Mouse (Mus musculus) stomach, embryonic 14.5 days (tissue): ENCODE results near the gene Zswim3. TPM values are rescaled to one million over a fixed set of nuclear protein-coding genes. Genes with fewer than 3 reads are reported as not detected.
A peak's percentile ranks its signal among the peaks of the same experiment; 100 is the strongest.

Source experiments
- ATAC-seq: fragments of 200-750 bp; cut with Nextera tagmentation; 2 replicates; pipeline ENCODE4 v1.8.0; 2017; ENCODE audit warnings: low read depth, moderate TSS enrichment; ENCODE audit not compliant: insufficient number of reproducible peaks, insufficient read depth, low FRiP score
- H3K27ac ChIP-seq: fragments of 300-500 bp; sonication (generic); 2 replicates; pipeline ENCODE4 v1.5.1; 2014; ENCODE audit warnings: mild to moderate bottlenecking, low read length, moderate library complexity, mixed read lengths
- H3K27me3 ChIP-seq: fragments of 300-500 bp; sonication (generic); 2 replicates; pipeline ENCODE4 v1.6.1; 2014; ENCODE audit warnings: low read length, control low read depth, mixed read lengths; ENCODE audit not compliant: control insufficient read depth, insufficient read depth
- H3K36me3 ChIP-seq: fragments of 300-500 bp; sonication (generic); 2 replicates; pipeline ENCODE4 v1.6.1; 2014; ENCODE audit warnings: mild to moderate bottlenecking, control low read depth, low read length, moderate library complexity, mixed read lengths; ENCODE audit not compliant: control insufficient read depth, insufficient read depth
- H3K4me1 ChIP-seq: fragments of 300-500 bp; sonication (generic); 2 replicates; pipeline ENCODE4 v1.6.1; 2014; ENCODE audit warnings: low read length, control low read depth, mixed read lengths; ENCODE audit not compliant: control insufficient read depth, insufficient read depth
- H3K4me2 ChIP-seq: fragments of 300-500 bp; sonication (generic); replicated peaks from 2 replicates; pipeline ENCODE4 v1.6.1; 2014; ENCODE audit warnings: low read depth, low read length, control low read depth
- H3K4me3 ChIP-seq: fragments of 300-500 bp; sonication (generic); 2 replicates; pipeline ENCODE4 v1.5.1; 2014; ENCODE audit warnings: low read depth, low read length, control low read depth
- H3K9ac ChIP-seq: fragments of 300-500 bp; sonication (generic); replicated peaks from 2 replicates; pipeline ENCODE4 v1.6.1; 2014; ENCODE audit warnings: low read depth, mild to moderate bottlenecking, control low read depth, low read length, moderate library complexity, mixed read lengths
- H3K9me3 ChIP-seq: fragments of 300-500 bp; sonication (generic); 2 replicates; pipeline ENCODE4 v1.6.1; 2016; ENCODE audit warnings: low read depth, low read length, control low read depth; ENCODE audit not compliant: control insufficient read depth
- WGBS: fragments of 180-500 bp; shearing (Covaris S2); extraction: QIAGEN DNeasy Blood & Tissue Kit; methylation state at CpG from one replicate; pipeline ENCODE4 v1.1.7; 2014; 5-methylcytosine and 5-hydroxymethylcytosine counted together
- polyA plus RNA-seq: library from polyadenylated mRNA; unstranded; fragments of >200 nt; fragmentation: Nextera tagmentation; extraction: Ambion mirVana; gene quantifications from 2 replicates; pipeline ENCODE4 v1.2.1, GENCODE M21; 2014

Zswim3 gene
- polyA plus RNA-seq, 1 experiment from 2014 or later: 9.2 TPM

DNA sequence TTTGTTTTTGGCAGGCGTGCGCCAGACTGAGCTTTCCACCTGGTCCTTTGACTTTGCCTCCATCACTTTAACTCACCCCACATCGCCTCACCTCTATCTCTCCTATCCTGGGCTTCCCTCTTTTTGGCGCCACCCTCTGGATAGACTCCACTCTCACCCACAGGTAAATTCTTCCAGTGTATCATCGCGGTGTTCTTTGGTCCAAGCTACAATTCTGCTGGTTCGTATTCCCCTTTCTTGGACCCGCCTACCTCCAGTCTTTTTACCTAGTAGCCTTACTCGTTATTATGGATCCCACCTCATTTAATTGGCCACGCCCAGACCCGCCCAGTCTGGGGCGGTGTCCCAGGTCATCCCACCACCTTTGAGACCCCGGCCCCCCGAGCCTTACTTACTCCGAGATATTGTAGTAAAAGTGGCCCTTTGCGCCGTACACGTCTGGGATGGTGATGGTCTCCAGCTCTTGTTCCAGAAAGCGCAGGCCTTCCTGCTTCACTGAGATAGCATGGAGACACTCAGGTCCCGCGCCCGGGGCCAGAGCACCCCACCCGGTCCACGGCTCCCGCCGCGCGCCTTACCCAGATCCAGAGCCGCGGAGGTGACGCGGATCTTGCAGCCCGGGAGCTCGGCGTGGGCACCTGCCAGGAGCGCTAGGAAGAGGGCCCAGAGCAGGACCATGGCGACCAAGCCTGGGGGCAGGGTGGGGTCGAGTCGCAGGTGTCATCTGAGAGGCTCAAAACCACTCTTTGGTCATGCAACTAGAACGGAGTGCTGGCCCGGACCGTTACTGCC is 51.6 kb downstream of the Zswim3 start:
- ATAC-seq: peak; percentile 34; the same call in 1 of the 2 replicates
- Histone ChIP-seq H3K4me3 (peak overlapping the region; percentile 38), H3K4me2 (peak overlapping the region; percentile 98), H3K9ac (peak overlapping the region; percentile 28; the same call in 1 of the 2 replicates), H3K27me3 (peaks cover 2% of the 10 kb centered on the region; the same call in 1 of the 2 replicates), H3K27ac (no peak overlapping the region; the same call in 1 of the 2 replicates), H3K36me3 (no peaks in the 10 kb centered on the region), H3K4me1 (peaks cover 15% of the 10 kb centered on the region; the same call in 1 of the 2 replicates), H3K9me3 (no peaks in the 10 kb centered on the region)
- WGBS: 2% methylated on average over 42 of the region's 42 CpGs

DNA sequence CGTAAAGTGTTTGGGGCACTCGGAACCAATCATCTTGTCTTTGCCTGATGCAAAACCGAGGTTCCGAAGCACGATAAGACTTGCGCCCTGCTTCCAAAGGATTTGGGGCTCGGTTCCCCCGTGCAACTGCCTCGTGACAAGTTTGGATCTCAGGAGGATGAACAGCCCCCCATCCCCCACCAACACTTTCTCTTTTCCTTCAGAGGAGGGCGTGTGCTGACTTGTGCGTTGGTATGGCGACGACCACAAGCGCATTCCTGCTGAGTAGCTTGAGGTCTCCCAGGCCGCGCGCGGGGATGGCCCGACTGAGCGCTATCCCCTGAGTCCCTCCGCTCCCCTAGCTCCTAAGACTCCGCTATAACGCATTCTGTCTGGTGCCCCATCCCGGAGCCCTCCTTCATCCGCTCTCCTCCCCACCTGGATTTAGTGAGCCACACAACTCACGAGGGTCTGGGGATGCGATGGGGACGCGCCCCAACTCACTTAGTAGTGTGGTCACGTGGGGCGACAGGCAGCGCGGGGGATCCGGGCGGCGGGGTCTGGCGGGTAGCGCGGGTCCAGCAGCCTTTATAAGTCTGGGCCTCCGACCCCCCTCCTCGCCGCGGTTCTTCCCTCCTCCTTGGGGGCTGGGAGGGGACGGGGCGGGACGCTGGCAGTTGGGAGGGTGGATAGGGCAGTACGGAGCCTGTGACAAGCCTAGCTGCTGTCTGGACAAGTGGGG is 52.4 kb downstream of the Zswim3 start, which contains the start of gene Pltp:
TSS of gene Pltp (minus strand) at position 611 of the 721 bp plus-strand sequence.
- WGBS: under 1% methylated on average over 47 of the region's 47 CpGs
- H3K27ac ChIP-seq: no peak within 1 kb of the TSS; the same call in 1 of the 2 replicates

DNA sequence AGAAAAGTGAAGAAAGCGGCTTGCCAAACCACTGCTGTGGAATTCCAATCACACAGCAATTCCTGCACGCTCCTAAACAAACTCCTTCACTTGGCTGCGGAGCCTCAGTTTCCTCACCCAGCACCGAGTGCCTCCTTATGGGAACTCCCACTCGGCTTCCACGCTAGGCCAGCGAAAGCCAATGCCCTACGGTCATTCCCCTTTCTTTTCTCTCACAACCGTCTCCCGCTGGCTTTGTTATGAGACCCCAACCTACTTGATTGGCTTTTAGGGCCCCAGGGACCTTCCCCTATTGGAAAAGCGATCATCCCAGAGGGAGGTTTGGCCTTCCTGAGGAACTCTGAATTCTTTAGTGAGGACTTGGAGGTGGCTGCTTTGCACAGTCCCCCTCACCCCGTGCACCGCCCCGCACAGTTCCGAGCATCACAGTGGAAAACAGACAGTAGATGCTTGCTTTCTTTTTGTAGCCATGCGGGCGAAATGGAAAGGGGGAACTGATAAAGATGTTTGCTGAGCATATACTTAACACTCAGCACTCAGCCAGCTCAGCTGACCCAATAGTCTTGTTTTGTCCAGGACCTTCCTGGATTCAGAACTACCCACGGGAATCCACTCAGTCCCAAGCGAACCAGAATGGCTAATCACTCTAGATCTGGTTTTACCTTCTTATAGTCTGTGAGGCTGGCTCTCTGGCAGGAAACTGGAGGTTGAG is 53.1 kb downstream of the Zswim3 start:
- H3K27me3 ChIP-seq: peaks cover 2% of the 10 kb centered on the region; the same call in 1 of the 2 replicates
- 11% methylated on average over 19 of the region's 19 CpGs for WGBS
- ATAC-seq: no peak
- peaks cover 15% of the 10 kb centered on the region; the same call in 1 of the 2 replicates for H3K4me1 ChIP-seq
- H3K4me3 ChIP-seq: peak overlapping the region; percentile 38
- no peaks in the 10 kb centered on the region for H3K9me3 ChIP-seq
- H3K27ac ChIP-seq: no peak overlapping the region
- H3K36me3 ChIP-seq: no peaks in the 10 kb centered on the region
- peak overlapping the region; percentile 98 for H3K4me2 ChIP-seq
- peak overlapping the region; percentile 22; the same call in 1 of the 2 replicates for H3K9ac ChIP-seq

More for the DNA sequence above, 52.4 kb downstream of the Zswim3 start, which contains the start of gene Pltp:
- peak within 1 kb of the TSS; percentile 98 for H3K4me2 ChIP-seq
- peak within 1 kb of the TSS; percentile 28 for H3K9ac ChIP-seq
- H3K9me3 ChIP-seq: no peaks in the 10 kb centered on the region
- peak; percentile 56; the same call in 1 of the 2 replicates for ATAC-seq
- peaks cover 2% of the 10 kb centered on the region; the same call in 1 of the 2 replicates for H3K27me3 ChIP-seq
- H3K4me1 ChIP-seq: peaks cover 15% of the 10 kb centered on the region; the same call in 1 of the 2 replicates
- peak within 1 kb of the TSS; percentile 38 for H3K4me3 ChIP-seq
- no peaks in the 10 kb centered on the region for H3K36me3 ChIP-seq

DNA sequence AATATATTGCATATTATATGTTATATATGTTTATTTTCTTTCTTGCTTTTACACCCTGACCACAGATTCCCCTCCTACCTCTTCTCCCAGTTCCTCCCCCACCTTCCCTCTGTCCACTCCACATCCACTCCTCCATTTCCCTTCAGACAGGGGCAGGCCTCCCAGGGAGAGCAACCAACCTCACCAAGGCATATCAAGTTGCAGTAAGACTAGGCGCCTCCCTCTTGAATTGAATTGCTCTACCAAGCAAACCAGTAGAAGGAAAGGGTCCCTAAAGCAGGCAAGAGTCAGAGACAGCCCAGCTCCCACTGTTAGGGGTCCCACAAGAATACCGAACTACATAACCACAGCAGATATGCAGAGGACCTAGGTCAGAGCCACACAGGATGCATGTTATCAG is 54.3 kb downstream of the Zswim3 start:
- H3K27me3 ChIP-seq: peaks cover 2% of the 10 kb centered on the region; the same call in 1 of the 2 replicates
- H3K36me3 ChIP-seq: no peaks in the 10 kb centered on the region
- no peak overlapping the region for H3K4me2 ChIP-seq
- no peak overlapping the region for H3K27ac ChIP-seq
- WGBS: 40% methylated on average over 2 of the region's 2 CpGs
- H3K9me3 ChIP-seq: no peaks in the 10 kb centered on the region
- H3K9ac ChIP-seq: no peak overlapping the region
- H3K4me3 ChIP-seq: no peak overlapping the region
- no peak for ATAC-seq
- H3K4me1 ChIP-seq: peaks cover 15% of the 10 kb centered on the region; the same call in 1 of the 2 replicates

DNA sequence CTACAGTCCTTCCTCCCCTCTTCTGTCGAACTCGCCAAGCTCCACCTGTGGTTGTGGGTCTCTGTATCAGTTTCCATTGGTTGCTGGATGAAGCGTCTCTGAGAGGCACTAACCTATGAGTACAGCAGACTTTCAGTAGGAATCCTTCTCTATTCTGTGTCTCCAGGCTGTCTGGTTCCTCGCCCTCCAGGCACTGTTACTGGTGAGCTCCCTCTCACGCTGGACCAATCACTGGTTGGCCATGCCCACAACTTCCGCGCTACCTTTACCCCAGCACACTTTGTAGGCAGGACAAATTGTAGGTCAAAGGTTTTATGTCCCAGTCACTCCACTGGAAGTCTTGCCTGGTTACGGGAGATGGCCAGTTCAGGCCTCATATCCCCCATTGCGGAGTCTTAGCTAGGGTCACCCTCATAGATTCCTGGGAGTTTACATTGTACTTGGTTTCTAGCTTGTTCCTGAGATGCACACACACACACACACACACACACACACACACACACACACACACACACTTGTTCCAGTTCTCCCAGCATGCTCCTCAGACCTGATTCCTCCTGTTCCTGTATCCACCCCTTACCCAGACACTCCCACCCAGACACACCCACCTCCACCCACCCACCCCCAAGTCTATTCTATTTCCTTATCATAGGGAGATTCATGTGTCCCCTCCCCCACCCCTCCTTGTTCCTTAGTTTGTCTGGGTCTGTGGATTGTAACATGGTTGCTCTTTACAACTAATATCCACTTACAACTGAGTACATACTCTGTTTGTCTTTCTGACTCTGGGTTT is 54.9 kb downstream of the Zswim3 start:
- H3K4me3 ChIP-seq: no peak overlapping the region
- no peak overlapping the region for H3K27ac ChIP-seq
- H3K36me3 ChIP-seq: no peaks in the 10 kb centered on the region
- peaks cover 2% of the 10 kb centered on the region; the same call in 1 of the 2 replicates for H3K27me3 ChIP-seq
- ATAC-seq: no peak
- H3K4me1 ChIP-seq: peaks cover 15% of the 10 kb centered on the region; the same call in 1 of the 2 replicates
- WGBS: 66% methylated on average over 9 of the region's 9 CpGs
- H3K9me3 ChIP-seq: no peaks in the 10 kb centered on the region
- no peak overlapping the region for H3K4me2 ChIP-seq
- H3K9ac ChIP-seq: no peak overlapping the region

DNA sequence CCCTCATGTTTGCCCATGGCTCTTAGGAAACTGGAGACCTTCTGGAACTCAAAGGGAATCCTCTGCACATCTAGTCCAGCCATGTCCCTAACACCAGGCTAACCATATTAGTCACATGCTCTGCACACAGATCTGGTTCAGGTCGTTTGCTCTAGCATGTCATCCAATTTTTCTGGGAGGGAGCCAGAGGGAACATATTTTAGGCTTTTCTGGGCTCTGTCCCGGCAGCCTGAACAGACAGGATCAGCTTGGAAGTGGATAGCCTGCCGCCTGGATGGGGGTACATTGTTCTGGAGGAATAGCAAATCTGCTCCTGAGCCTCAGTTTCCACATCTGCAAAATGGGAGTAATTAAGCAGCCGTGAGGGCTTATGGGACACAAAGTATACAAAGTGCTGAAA is 56.2 kb downstream of the Zswim3 start:
- Histone ChIP-seq H3K27ac (no peak overlapping the region), H3K36me3 (no peaks in the 10 kb centered on the region), H3K27me3 (peaks cover 2% of the 10 kb centered on the region; the same call in 1 of the 2 replicates), H3K9ac (no peak overlapping the region), H3K4me3 (no peak overlapping the region), H3K4me1 (peaks cover 15% of the 10 kb centered on the region; the same call in 1 of the 2 replicates), H3K9me3 (no peaks in the 10 kb centered on the region), H3K4me2 (no peak overlapping the region)
- WGBS: 62% methylated on average over 4 of the region's 4 CpGs
- ATAC-seq: no peak

DNA sequence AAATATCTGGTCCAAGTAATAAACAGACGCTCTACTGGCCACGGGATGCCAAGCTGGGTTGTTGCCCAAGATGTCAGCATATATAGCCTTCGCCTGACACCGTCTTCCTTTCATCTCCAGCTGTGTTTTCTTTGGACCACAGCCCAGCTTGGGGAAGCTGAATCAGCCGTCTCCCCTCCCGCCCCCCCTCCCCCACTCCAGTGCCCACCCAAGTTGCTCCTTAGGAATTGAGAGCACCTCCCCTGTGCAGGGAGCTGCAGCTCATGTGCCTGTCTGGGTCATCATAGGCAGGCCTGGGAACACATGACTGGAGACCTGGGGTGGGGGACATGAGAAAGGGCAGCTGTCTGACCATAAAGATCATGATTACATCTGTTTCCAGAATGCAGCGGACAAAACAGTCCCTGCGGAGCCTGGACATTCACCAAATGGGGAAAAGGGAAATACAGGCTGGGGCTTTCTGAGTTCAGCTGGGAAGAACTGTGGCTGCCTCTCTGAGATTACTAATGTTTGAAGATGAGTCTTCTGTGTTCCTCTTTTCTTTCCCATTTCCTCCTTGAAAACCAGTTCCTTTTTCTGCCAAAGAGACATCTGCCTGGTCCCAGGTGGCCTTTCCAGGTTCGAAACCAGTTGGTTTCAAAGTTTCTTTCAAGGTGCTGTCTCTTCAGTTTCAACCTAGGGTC is 57.4 kb downstream of the Zswim3 start:
- 31% methylated on average over 9 of the region's 9 CpGs for WGBS
- H3K4me1 ChIP-seq: peaks cover 14% of the 10 kb centered on the region; the same call in 1 of the 2 replicates
- peak; percentile 76; the same call in 1 of the 2 replicates for ATAC-seq

More for the DNA sequence above, 57.4 kb downstream of the Zswim3 start:
- Histone ChIP-seq H3K36me3 (no peaks in the 10 kb centered on the region), H3K4me2 (no peak overlapping the region), H3K9ac (no peak overlapping the region), H3K9me3 (no peaks in the 10 kb centered on the region), H3K4me3 (no peak overlapping the region), H3K27me3 (peaks cover 2% of the 10 kb centered on the region; the same call in 1 of the 2 replicates), H3K27ac (peak overlapping the region; percentile 87)
